Mouse (Mus musculus): ENCODE results near the gene Pdhb.

DNA sequence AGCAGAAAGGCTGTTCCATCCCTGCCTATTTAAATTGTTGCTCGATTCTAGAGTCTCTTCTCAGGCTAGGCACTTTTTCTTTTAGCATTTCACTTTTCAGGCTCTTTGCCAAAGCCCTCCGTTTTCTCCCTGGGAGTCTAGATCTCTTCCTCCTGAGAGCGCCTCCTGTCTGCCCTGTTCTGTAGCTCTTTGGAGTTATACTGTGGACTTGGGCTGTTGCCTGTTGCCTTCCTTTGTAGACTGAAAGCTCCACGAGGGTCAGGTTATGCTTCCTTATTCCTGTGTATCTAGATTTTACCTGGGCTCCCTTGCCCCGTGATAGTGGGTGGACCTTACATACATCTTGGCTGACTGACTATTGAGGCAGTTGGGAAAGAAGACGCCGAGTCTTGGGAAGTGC, 45.4 kb upstream of the Pdhb start:
- TF ChIP-seq CTCF (IDR thresholded peaks at IDR 0.05; ENCODE audit: low read depth, low read length) (no peak), POLR2A (IDR thresholded peaks at IDR 0.05; ENCODE audit: extremely low read depth, insufficient read depth, low read length) (no peak)
